Mouse (Mus musculus) small intestine, adult 2 months (tissue): ENCODE measurements at regions not wholly inside any gene's neighbourhood (a gene's known extent, or its start where the extent isn't known, plus 50 kb on each side); places are given as distances from the start of the nearest gene placed in this dataset.

Experiments used
- CTCF ChIP-seq: fragments of 200-500 bp; IDR thresholded peaks from 2 replicates; pipeline ENCODE4 v1.5.1; 2012; ENCODE audit warnings: low read depth, mild to moderate bottlenecking, control low read depth, inconsistent platforms, low read length, moderate library complexity, mixed read lengths; ENCODE audit not compliant: insufficient replicate concordance, insufficient read length; ENCODE audit errors: extremely low read depth
- POLR2A ChIP-seq: fragments of 200-500 bp; IDR thresholded peaks from 2 replicates; pipeline ENCODE4 v1.6.1; 2012; ENCODE audit warnings: low read depth, mild to moderate bottlenecking, control low read depth, inconsistent platforms, low read length, moderate library complexity

GRCm38 (mm10) chr2:92854331-92854730 is 60.6 kb upstream of the Syt13 start:
- TF ChIP-seq CTCF, result no peak
- TF ChIP-seq POLR2A, result no peak
